Mouse (Mus musculus): Measurements from ENCODE around the gene Tspo2.

DNA sequence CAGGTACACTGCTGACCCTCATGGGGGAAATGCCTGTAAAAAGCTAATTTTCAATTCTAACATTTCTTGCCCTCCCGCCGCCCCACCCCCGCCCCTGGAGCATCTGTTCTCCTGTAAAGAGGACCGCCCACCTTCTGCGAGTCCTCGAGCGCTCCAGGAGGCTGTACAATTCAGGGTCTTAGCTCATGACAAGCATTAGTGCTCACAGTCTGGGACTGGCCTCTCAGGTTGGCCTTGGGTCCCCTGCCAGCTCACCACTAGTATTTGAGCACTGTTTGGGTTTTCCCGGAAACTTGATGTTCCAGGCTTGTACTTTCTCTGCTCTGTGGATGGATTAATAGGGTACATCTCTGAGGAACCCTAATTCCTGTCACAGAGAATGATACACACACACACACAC is 42.7 kb upstream of the Tspo2 start:
- no peak for TF ChIP-seq EP300 (IDR thresholded peaks at IDR 0.05; ENCODE audit: insufficient read depth, low read depth, low read length)
- TF ChIP-seq CTCF (IDR thresholded peaks at IDR 0.05; ENCODE audit: low read depth, low read length): no peak

All from ES-Bruce4 (cell line).